Mouse (Mus musculus) liver, adult 2 months (tissue): Measurements from ENCODE around the gene Zbtb43.

Experiments
- CTCF ChIP-seq: fragments of 200-500 bp; IDR thresholded peaks from 2 replicates; pipeline ENCODE4 v1.5.1; 2011; ENCODE audit warnings: low read depth, low read length, control low read depth
- POLR2A ChIP-seq: fragments of 200-500 bp; IDR thresholded peaks from 2 replicates; pipeline ENCODE4 v1.6.1; 2011; ENCODE audit warnings: low read length, control low read depth; ENCODE audit not compliant: insufficient read depth; ENCODE audit errors: extremely low read depth

DNA sequence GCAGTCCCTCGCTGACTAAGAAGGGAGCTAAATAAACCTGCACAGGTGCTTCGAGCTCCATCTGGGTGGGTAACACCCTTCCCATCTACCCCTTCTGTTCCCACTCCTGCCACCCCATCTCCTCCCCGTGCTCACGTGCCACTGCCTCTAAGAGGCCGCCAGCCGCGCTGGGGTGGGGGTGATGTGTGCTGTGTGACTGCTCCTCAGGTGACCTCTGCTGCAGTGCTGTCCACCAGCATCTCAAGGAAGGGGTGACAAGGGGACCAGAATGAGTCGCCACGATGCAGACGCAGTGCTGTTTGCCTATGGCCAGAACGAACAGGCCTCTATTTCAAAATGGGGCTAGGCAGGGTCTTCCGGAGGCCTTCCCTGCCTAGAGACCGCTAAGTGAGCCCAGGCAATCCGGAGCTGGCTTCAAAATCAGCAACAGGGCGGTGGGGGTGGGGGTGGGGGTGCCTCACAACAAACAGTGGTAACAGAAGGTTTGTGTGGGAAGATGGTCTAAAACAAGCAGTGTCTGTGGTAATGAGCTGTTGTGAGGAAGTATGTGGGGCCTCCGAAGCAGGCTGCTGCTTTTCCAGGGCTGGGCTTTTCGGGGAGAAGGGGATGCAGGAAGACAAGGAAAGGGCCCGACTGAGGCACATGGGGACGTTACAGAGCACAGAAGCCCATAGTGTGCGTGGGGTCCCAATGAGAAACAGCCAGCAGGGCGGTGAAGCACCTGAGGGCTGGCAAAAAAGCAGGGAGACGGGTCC is 19.1 kb downstream of the Zbtb43 start:
- TF ChIP-seq POLR2A = no peak
- TF ChIP-seq CTCF = no peak
